Comparison of ENCODE assay signal across 8 mouse cellular contexts in genomic region chrX:144319366-144319765, GRCm38 (mm10). TPM values are rescaled to one million over a fixed set of nuclear protein-coding genes. Genes with fewer than 3 reads are reported as not detected.
DNase-seq lines count a peak whose midpoint lies in the region; ATAC-seq lines count a peak whose summit lies in the region.

No protein-coding gene starts in this region.

- peak overlapping the region; percentile 81 for H3K4me2 ChIP-seq in lung, embryonic 15.5 days
- peak overlapping the region; percentile 75 for H3K4me2 ChIP-seq in embryonic facial prominence, embryonic 13.5 days
- peak overlapping the region; percentile 83 for H3K4me2 ChIP-seq in neural tube, embryonic 13.5 days

- no peak overlapping the region for H3K27ac ChIP-seq in lung, embryonic 15.5 days
- H3K27ac ChIP-seq in embryonic facial prominence, embryonic 13.5 days: no peak overlapping the region
- no peak overlapping the region for H3K27ac ChIP-seq in neural tube, embryonic 13.5 days (replicated peaks)

- H3K4me1 ChIP-seq in lung, embryonic 15.5 days: no peaks in the 10 kb centered on the region
- H3K4me1 ChIP-seq in embryonic facial prominence, embryonic 13.5 days: no peaks in the 10 kb centered on the region
- no peaks in the 10 kb centered on the region; the same call in 1 of the 2 replicates for H3K4me1 ChIP-seq in neural tube, embryonic 13.5 days (replicated peaks)

- no peaks in the 10 kb centered on the region for H3K27me3 ChIP-seq in lung, embryonic 15.5 days
- 0 out of 2 replicates have a peak, but pooled peaks cover 12% of the 10 kb centered on the region for H3K27me3 ChIP-seq in embryonic facial prominence, embryonic 13.5 days
- no peaks in the 10 kb centered on the region for H3K27me3 ChIP-seq in neural tube, embryonic 13.5 days

- WGBS in lung, embryonic 15.5 days: 19% methylated on average over 9 of the region's 9 CpGs
- 37% methylated on average over 9 of the region's 9 CpGs for WGBS in embryonic facial prominence, embryonic 13.5 days
- 37% methylated on average over 9 of the region's 9 CpGs for WGBS in neural tube, embryonic 13.5 days

- peak overlapping the region; percentile 64 for H3K4me3 ChIP-seq in lung, embryonic 15.5 days
- H3K4me3 ChIP-seq in embryonic facial prominence, embryonic 13.5 days: peak overlapping the region; percentile 61
- peak overlapping the region; percentile 59; the same call in 1 of the 2 replicates for H3K4me3 ChIP-seq in neural tube, embryonic 13.5 days

- DNase-seq in lung, postnatal 36 days: no peak
- DNase-seq in induced T-regulatory cell, adult 2 months (ENCODE audit: low read depth): peak; percentile 3
- DNase-seq in left cerebral cortex, postnatal 36 days (ENCODE audit: low spot score in 2 of 2): no peak
- no peak for DNase-seq in layer of hippocampus, postnatal 36 days

- intact Hi-C loops in left cerebral cortex, postnatal 36 days (cut with DNase I): no loop called here

- H3K9me3 ChIP-seq in lung, embryonic 15.5 days: no peaks in the 10 kb centered on the region
- no peaks in the 10 kb centered on the region for H3K9me3 ChIP-seq in embryonic facial prominence, embryonic 13.5 days
- H3K9me3 ChIP-seq in neural tube, embryonic 13.5 days: no peaks in the 10 kb centered on the region

- ATAC-seq in lung, embryonic 15.5 days (ENCODE audit: borderline replicate concordance, extremely low read depth, low FRiP score, low TSS enrichment): no peak
- no peak for ATAC-seq in embryonic facial prominence, embryonic 13.5 days (ENCODE audit: insufficient number of reproducible peaks, insufficient read depth, low FRiP score, low TSS enrichment, low read depth)
- no peak for ATAC-seq in neural tube, embryonic 13.5 days (ENCODE audit: low read depth)
- ATAC-seq in monocyte, adult 5-6 weeks (replicated peaks; ENCODE audit: insufficient number of reproducible peaks, low FRiP score, low TSS enrichment, poor library complexity, severe bottlenecking): no peak

- H3K9ac ChIP-seq in lung, embryonic 15.5 days: no peak overlapping the region
- H3K9ac ChIP-seq in embryonic facial prominence, embryonic 13.5 days: no peak overlapping the region
- H3K9ac ChIP-seq in neural tube, embryonic 13.5 days: no peak overlapping the region

- H3K36me3 ChIP-seq in lung, embryonic 15.5 days: no peaks in the 10 kb centered on the region
- no peaks in the 10 kb centered on the region for H3K36me3 ChIP-seq in embryonic facial prominence, embryonic 13.5 days
- H3K36me3 ChIP-seq in neural tube, embryonic 13.5 days: no peaks in the 10 kb centered on the region

RNA-seq across cellular contexts. Expression of gene Alg13, which starts 1.8 kb away (rescaled TPM):
- polyA plus RNA-seq in lung, embryonic 15.5 days (2015; fragmentation: Nextera tagmentation; extraction: Ambion mirVana): 17.2 and 21.3 TPM in 2 replicates
- 17.5 and 21.8 TPM in 2 replicates for polyA plus RNA-seq in embryonic facial prominence, embryonic 13.5 days (2015; fragmentation: Nextera tagmentation; extraction: Ambion mirVana)
- 10.3 and 11.0 TPM in 2 replicates for polyA plus RNA-seq in neural tube, embryonic 13.5 days (2015; fragmentation: Nextera tagmentation; extraction: Ambion mirVana)
- 10 to 100 TPM; 10.8 to 12.0 TPM for total RNA-seq in left cerebral cortex, postnatal 36 days (2021)
- 10 to 100 TPM; 10.0 to 11.3 TPM for total RNA-seq in layer of hippocampus, postnatal 36 days (2021)
- 12.1 to 20.9 TPM (median 16.4 TPM) in 3 replicates for total RNA-seq in monocyte, adult 5-6 weeks (2017)
